21 mouse cellular contexts compared by ENCODE assay signal in genomic region chr4:138172686-138173085, GRCm38 (mm10).
"Had no signal": no experiment of that assay in that cellular context is flagged by ENCODE, and none has a peak within 500 bp of the region (broad histone marks: within the 10 kb centered on the region; RNA-seq: fewer than 3 reads in every experiment).

No protein-coding gene starts in this region.

- H3K9ac ChIP-seq: liver, embryonic 15.5 days; liver, postnatal 0 days; lung, embryonic 15.5 days; midbrain, embryonic 12.5 days; neural tube, embryonic 13.5 days; neural tube, embryonic 15.5 days; stomach, embryonic 15.5 days had no signal

- H3K4me2 ChIP-seq: liver, embryonic 15.5 days; lung, embryonic 15.5 days; midbrain, embryonic 12.5 days; neural tube, embryonic 13.5 days; neural tube, embryonic 15.5 days; stomach, embryonic 15.5 days had no signal

- H3K27me3 ChIP-seq: liver, embryonic 15.5 days; lung, embryonic 15.5 days; midbrain, embryonic 12.5 days; neural tube, embryonic 13.5 days; neural tube, embryonic 15.5 days; stomach, embryonic 15.5 days had no signal

- DNase-seq: liver, postnatal 0 days; lung, adult 2 months; lung, postnatal 14 days; lung, postnatal 36 days; midbrain, embryonic 14.5 days; right cerebral cortex, postnatal 14 days; thymus, adult 2 months; thymus, postnatal 14 days; thymus, postnatal 4 days had no signal

- ATAC-seq: liver, postnatal 0 days; lung, postnatal 0 days; midbrain, embryonic 16.5 days had no signal

- H3K4me1 ChIP-seq: lung, embryonic 15.5 days; midbrain, embryonic 10.5 days; midbrain, embryonic 12.5 days; neural tube, embryonic 13.5 days; neural tube, embryonic 15.5 days; stomach, embryonic 15.5 days had no signal

- H3K4me3 ChIP-seq: liver, embryonic 15.5 days; lung, embryonic 15.5 days; midbrain, embryonic 10.5 days; midbrain, embryonic 12.5 days; myocyte; neural tube, embryonic 13.5 days; neural tube, embryonic 15.5 days; stomach, embryonic 15.5 days had no signal

- H3K9me3 ChIP-seq: liver, embryonic 15.5 days; lung, embryonic 15.5 days; midbrain, embryonic 10.5 days; midbrain, embryonic 12.5 days; neural tube, embryonic 13.5 days; neural tube, embryonic 15.5 days; stomach, embryonic 15.5 days had no signal

- H3K27ac ChIP-seq: liver, embryonic 15.5 days; lung, embryonic 15.5 days; macrophage; midbrain, embryonic 10.5 days; midbrain, embryonic 12.5 days; neural tube, embryonic 13.5 days; neural tube, embryonic 15.5 days; stomach, embryonic 15.5 days; stomach, postnatal 0 days had no signal
